Mouse (Mus musculus) lung, postnatal 14 days (tissue): ENCODE measurements around the gene Cds2.
"Not testable (repeated sequence)": the region's sequence is repeated elsewhere in the genome, so short reads cannot be mapped to it uniquely, and the experiment has no call there.

Experiments
- DNase-seq: peaks from one replicate; pipeline ENCODE4 v3.0.0; 2021

Gene Cds2

DNA sequence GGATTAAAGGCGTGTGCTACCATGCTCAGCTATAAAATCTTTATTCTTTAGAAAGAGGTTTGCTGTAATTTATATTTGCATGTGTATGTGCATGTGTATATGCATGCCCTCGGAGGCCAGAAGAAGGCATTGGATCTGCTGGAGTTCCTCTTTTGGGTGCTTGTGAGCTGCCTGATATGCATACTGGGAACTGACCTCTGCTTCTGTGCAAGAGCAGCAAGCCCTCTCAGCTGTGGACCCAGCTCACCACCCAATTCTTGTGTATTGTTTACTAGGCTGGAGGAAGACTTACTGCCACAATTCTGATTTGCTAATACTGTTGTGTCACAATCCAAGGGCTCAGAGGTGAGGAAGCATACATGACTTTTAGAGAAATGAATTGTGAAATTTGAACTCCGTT, 3.1 kb downstream of the Cds2 start:
- no peak for DNase-seq

GRCm38 (mm10) chr2:132269217-132269616, 6.3 kb downstream of the Cds2 start:
- no peak for DNase-seq

DNA sequence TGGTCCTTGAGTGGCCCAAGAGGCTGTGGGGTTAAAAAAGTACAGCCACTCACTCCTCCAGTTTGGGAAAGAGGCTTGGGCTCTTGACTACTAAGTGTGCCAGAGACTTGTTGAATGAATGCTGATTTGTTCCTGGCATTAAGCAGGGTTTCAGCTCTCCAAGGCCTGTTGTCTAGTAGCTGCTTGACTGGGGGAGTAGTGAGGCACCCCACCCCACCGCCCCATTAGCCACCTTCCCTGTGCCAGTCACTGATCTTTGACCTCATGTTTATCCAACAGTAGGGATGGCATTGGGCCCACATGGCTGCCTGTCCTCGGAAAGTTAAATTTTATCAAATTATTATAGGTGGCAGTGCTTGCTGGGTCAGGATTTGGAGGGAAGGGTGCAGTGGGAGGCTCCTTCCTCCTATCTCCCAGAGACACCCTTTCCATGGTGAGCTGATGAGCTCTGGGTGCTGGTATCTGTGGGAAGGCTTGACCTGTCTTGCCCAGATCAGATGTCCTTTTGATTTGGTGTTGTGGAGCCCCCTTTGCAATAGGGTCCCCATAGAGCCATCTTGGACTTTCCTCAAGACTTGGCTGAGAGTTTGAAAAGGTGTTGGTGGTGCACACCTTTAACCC, 7.5 kb downstream of the Cds2 start:
- no peak for DNase-seq

GRCm38 (mm10) chr2:132272694-132273389, 9.9 kb downstream of the Cds2 start:
- no peak for DNase-seq

DNA sequence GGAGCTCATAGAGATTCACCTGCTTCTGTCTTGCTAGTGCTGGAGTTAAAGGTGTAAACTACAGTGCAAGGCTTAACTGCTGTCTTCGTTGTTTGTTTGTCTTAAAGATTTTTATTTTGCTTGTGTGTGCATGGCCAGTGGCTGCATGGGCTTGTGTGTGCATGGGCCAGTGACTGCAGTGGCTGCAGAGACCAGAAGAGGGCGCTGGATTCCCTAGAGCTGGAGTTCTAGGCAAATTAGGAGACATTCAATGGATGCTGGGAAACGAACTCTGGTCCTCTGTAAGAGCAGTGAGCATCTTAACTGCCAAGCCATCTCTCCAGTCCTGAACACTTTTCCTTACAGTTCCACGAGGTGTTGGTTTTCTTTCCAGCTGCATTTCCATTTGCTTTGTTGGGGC, 12.6 kb downstream of the Cds2 start:
- DNase-seq = no peak

GRCm38 (mm10) chr2:132276249-132276648, 13.3 kb downstream of the Cds2 start:
- DNase-seq = no peak

GRCm38 (mm10) chr2:132278273-132278853, 15.4 kb downstream of the Cds2 start:
- no peak for DNase-seq

DNA sequence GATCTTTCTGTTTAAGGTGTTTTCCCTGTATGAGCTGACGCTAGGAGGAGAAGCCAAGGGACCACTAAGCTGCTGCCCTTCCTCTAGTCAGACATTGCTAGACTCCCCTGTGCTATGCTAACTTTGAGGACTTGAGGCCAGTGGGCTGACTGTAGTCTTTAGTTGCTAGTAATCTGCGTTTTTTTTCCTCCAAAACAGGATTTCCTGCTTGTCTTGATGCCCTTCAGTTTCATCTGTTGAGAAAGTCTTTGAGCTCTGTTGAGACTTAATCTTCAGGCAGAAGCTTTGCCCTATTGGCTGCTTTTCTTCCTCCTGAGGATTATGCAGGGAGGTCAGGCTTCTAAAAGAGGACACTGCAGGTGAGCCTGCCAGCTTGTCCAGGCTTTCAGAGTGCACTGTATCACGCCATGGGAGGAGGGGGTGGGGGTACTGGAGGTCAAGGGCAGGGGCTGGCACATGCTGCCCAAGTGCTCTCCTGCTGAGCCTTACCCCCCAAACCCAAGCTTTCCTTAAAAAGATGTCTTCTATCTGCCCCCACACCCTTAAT, 16.5 kb downstream of the Cds2 start:
- no peak for DNase-seq

GRCm38 (mm10) chr2:132279978-132280377, 17.0 kb downstream of the Cds2 start:
- DNase-seq = no peak

DNA sequence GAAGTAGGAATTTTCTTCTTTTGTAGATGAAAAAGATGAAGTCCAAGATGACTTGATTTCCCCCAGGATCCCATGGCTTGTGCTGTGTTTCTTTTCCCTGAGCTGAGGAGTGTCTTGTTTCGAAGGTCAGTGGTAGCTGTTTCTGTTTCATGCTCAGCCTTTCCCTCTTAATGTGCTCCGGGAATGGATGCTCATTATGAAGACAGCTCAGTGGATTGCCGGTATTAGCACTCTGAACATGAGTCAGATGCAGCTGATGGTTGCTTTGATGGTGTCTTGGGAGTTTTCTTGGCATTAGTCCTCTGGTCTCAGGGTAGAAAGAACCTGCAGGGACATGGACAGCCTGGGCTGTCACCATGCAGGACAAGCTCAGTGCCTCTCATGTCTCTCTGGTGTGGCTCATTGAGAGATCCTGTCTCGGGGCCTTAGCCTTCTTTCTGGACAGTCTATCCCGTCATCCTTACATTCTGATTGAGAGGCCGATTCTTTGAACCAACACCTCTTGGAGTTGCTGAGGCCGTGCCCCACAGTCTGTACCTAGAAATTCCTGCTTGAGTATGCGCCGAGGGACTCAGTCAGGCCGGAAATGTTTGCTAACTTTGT, 17.7 kb downstream of the Cds2 start:
- no peak for DNase-seq

GRCm38 (mm10) chr2:132281560-132282452, 18.9 kb downstream of the Cds2 start:
- DNase-seq = no peak

- no peak for DNase-seq
Measured at GRCm38 (mm10) chr2:132282453-132283174, 19.7 kb downstream of the Cds2 start.

- DNase-seq = no peak
Measured at GRCm38 (mm10) chr2:132283236-132284070, 20.5 kb downstream of the Cds2 start.

GRCm38 (mm10) chr2:132284492-132285139, 21.7 kb downstream of the Cds2 start:
- DNase-seq = peak; percentile 55

GRCm38 (mm10) chr2:132285722-132286121, 22.8 kb downstream of the Cds2 start:
- DNase-seq = not testable (repeated sequence)

DNA sequence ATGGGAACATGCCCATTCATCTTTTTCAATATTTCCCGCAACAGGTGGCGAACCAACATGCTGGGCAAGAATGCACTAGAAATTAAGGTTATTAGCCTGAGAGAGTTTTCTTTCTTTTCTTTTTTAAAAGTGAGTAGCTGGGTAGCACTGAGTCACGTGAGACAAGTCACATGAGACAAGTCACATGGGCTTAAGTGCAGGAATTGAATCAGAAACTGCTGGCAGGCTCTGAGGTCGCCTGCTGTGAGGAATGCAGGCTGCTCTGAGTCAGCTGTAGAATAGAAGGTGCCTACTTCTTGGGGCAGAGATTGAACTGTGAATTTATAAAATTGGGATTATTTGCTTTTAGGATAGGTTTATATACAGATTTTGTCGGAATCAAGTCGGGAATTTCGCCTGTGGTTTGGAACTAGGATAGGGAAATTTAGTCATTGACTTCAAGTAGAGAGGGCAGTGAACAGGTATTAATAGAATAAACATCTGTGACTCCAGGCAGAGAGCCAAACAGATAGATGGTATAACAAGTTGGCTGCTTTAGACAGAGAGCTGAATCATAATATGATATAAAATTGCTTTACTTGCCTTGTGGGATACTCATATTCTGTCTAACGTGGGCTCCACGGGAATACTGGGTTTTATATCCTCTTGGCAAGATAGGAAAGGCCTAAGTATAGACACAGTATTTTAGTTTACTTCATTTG, 23.6 kb downstream of the Cds2 start:
- DNase-seq = no peak

DNA sequence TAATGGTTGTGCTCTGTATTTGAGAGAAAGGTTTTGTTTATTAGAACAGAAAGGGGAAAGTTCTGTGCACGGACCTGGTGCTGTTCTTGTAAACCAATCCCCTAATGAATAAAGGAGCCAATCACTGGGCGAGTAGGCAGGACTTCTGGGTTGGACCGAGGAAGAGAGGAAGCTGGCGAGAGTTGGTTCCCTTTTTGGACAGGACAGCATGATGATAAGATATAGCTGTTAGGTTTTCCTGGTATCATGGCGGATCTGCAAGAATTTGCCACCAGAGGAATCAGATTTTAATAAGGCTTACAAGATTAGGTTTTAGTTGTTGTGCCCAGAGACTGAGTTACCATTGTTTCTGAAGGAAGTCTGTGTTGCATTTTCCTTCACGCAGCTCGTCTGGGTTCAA, 26.3 kb downstream of the Cds2 start:
- DNase-seq = not testable (repeated sequence)

DNA sequence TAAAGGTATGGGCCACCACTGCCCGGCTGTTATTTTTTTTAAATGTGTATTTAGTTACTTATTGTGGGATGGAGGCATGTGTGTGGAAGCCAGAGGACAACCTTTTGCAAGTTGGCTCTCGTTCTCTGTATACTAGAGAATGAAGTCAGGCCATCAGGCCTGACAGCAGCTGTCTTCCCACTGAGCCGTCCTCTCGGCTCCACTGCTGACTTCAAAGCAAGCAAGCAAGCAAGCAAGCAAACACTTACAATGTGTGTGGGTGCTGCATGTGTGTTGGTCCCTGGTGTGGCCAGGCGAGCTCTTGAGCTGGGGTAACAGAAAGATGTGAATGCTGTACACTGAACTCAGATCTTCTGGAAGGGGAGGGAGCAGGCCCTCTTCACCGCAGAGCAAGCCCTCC, 27.9 kb downstream of the Cds2 start:
- DNase-seq = no peak

DNA sequence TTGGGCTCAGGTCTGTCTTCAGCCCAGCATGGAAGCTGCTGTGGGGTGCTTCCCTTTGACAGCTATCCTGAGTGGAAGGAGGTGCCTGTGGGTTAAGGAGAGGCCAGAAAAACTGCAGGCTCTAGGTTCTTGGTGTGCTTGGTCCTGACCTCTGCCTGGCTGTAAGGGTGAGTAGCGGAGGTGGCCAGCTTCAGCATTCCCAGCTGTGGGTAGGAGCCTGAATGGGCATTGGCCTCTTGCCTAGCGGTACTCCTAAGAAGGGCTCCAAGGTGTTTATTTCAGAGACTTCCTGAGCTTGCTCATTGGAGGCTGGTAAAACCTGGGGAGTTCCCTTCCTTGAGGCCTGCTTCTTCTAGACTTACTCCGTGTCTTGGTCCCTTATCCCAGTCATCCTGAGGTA, 28.3 kb downstream of the Cds2 start:
- peak; percentile 49 for DNase-seq

DNA sequence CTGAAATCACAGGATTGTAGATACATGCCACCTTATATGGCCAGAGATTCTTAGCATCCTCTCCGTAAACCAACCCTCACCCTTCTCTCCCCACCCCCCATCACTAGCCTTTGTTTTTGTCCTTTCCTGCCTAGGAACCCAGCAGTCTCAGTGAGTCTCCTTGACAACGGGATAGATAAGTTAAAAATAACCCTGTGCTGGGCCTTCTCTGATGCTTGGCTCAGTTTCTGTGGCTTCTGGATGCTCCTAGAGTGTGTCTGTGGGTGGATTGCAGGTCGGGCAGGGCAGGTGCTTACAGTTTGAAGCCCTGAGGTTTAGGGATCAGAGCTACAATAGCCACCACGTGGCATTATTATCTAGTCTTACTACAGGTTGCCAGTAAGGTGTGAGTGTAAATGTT, 29.1 kb downstream of the Cds2 start:
- no peak for DNase-seq
